Mouse (Mus musculus) midbrain, embryonic 12.5 days (tissue): Measurements from ENCODE around the gene A730071L15Rik. TPM values are rescaled to one million over a fixed set of nuclear protein-coding genes. Genes with fewer than 3 reads are reported as not detected.

Experiments
- ATAC-seq: fragments of 200-750 bp; cut with Nextera tagmentation; 2 replicates; pipeline ENCODE4 v1.8.0; 2017; ENCODE audit warnings: low read depth, moderate TSS enrichment, moderate library complexity; ENCODE audit not compliant: low FRiP score
- H3K27ac ChIP-seq: fragments of 300-500 bp; sonication (generic); replicated peaks from 2 replicates; pipeline ENCODE4 v1.5.1; 2016; ENCODE audit warnings: mild to moderate bottlenecking
- H3K27me3 ChIP-seq: fragments of 300-500 bp; sonication (generic); 2 replicates; pipeline ENCODE4 v1.6.1; 2016; ENCODE audit warnings: mild to moderate bottlenecking
- H3K36me3 ChIP-seq: fragments of 300-500 bp; sonication (generic); 2 replicates; pipeline ENCODE4 v1.6.1; 2016
- H3K4me1 ChIP-seq: fragments of 300-500 bp; sonication (generic); 2 replicates; pipeline ENCODE4 v1.6.1; 2016
- H3K4me2 ChIP-seq: fragments of 300-500 bp; sonication (generic); replicated peaks from 2 replicates; pipeline ENCODE4 v1.6.1; 2016; ENCODE audit warnings: mild to moderate bottlenecking, moderate library complexity
- H3K4me3 ChIP-seq: fragments of 300-500 bp; sonication (generic); 2 replicates; pipeline ENCODE4 v1.5.1; 2016; ENCODE audit warnings: mild to moderate bottlenecking
- H3K9ac ChIP-seq: fragments of 300-500 bp; sonication (generic); replicated peaks from 2 replicates; pipeline ENCODE4 v1.6.1; 2016; ENCODE audit warnings: mild to moderate bottlenecking, moderate library complexity
- H3K9me3 ChIP-seq: fragments of 300-500 bp; sonication (generic); 2 replicates; pipeline ENCODE4 v1.6.1; 2016; ENCODE audit warnings: mild to moderate bottlenecking
- WGBS: fragments of 180-500 bp; shearing (Covaris S2); methylation state at CpG from one replicate; pipeline ENCODE4 v1.1.7; 2016; 5-methylcytosine and 5-hydroxymethylcytosine counted together
- polyA plus RNA-seq: library from polyadenylated mRNA; unstranded; fragments of >200 nt; fragmentation: Nextera tagmentation; extraction: Ambion mirVana; gene quantifications from 2 replicates; pipeline ENCODE4 v1.2.1, GENCODE M21; 2016

A730071L15Rik gene
- polyA plus RNA-seq, 1 experiment from 2014 or later, result 0.38 TPM

DNA sequence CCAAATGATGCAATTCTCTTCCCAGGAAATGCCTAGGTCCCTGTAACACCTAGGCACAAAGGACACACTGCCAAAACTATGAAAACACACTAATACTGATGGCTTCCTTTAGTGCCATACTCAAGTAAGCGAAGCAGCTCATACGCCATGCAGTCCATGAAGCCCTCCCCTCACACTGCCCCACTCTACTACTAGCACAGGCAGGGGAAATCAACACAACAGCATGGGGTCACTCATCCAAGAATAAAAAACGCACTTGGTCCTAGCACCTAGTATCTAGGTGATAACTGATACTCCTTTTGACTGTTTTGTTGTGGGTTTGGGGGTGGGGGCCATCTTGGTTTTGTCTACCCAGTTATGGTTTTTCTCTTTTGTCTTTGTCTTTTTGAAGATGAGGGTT, 12.4 kb upstream of the A730071L15Rik start:
- no peak for ATAC-seq
- no peak overlapping the region for H3K4me2 ChIP-seq
- no peak overlapping the region for H3K9ac ChIP-seq
- peaks cover 16% of the 10 kb centered on the region; the same call in 1 of the 2 replicates for H3K4me1 ChIP-seq
- no peaks in the 10 kb centered on the region for H3K27me3 ChIP-seq
- 94% methylated on average over 3 of the region's 3 CpGs for WGBS
- H3K9me3 ChIP-seq, result no peaks in the 10 kb centered on the region
- H3K36me3 ChIP-seq, result peaks cover 10% of the 10 kb centered on the region; the same call in 1 of the 2 replicates
- no peak overlapping the region for H3K4me3 ChIP-seq
- no peak overlapping the region for H3K27ac ChIP-seq

DNA sequence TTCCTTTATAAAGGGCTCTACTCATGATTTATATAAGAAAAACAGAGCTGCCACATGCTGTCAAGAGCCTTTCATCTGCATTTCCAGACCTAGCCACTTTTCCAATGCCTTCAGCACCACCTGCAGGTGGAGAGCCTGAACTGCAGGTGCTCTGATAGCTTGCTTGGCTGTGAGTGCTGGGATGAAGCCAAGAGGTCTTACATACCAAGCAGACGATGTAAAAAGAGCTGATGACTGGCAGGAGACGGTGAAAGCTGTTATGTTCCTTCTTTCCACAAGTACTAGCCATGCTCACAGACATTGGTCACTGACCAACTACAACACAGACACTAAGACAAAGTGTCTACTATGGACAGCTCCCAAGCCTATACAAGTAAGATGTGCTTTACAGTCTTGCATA, 12.0 kb upstream of the A730071L15Rik start:
- Histone ChIP-seq H3K4me3 (no peak overlapping the region), H3K9ac (no peak overlapping the region), H3K4me1 (peaks cover 14% of the 10 kb centered on the region; the same call in 1 of the 2 replicates), H3K9me3 (no peaks in the 10 kb centered on the region), H3K4me2 (no peak overlapping the region), H3K36me3 (peaks cover 15% of the 10 kb centered on the region), H3K27me3 (no peaks in the 10 kb centered on the region), H3K27ac (no peak overlapping the region)
- ATAC-seq, result peak; percentile 41; the same call in 1 of the 2 replicates
- WGBS, result 14% methylated on average over 2 of the region's 2 CpGs

DNA sequence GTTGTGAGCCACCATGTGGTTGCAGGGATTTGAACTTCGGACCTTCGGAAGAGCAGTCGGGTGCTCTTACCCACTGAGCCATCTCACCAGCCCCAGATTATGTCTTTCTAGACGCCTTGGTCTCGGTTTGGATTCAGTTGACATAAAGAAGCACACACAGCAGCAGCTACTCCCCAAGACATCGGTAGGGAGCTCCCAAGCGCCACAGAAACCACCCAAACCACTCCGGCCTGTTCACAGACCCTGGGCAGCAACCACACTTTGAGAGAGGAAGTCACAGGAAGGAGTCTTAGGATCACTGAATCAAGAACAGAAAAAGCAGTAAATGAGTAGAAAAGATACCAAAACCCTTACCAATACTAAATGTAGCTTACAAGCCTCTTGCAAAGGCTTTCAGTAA, 3.0 kb upstream of the A730071L15Rik start:
- H3K4me3 ChIP-seq, result no peak overlapping the region
- no peak overlapping the region for H3K4me2 ChIP-seq
- ATAC-seq, result no peak
- H3K4me1 ChIP-seq, result peaks cover 24% of the 10 kb centered on the region
- no peak overlapping the region for H3K9ac ChIP-seq
- no peaks in the 10 kb centered on the region for H3K27me3 ChIP-seq
- H3K36me3 ChIP-seq, result peaks cover 15% of the 10 kb centered on the region
- WGBS, result 90% methylated on average over 8 of the region's 8 CpGs
- no peak overlapping the region for H3K27ac ChIP-seq
- H3K9me3 ChIP-seq, result no peaks in the 10 kb centered on the region

DNA sequence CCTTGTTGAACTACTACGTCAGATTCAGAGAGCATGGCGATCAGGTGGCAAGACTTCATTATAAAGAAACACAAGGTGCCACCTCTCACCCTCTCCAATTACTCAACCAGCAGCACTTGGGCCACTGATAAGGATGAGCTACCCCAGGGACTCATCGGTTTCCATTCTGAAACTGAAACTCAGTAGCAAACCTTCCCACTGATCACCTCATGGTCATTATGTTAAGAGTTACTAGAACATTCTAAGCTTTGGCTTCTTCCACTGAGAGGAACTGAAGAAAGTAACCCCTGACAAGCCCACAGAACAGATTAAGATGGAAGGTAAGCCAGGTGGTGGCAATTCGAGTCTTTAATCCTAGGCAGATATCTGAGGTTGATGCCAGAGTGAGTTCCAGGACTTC, 1.4 kb upstream of the A730071L15Rik start:
- Histone ChIP-seq H3K4me1 (peaks cover 24% of the 10 kb centered on the region), H3K27ac (no peak overlapping the region), H3K36me3 (no peaks in the 10 kb centered on the region), H3K9ac (no peak overlapping the region), H3K4me3 (peak overlapping the region; percentile 84), H3K27me3 (no peaks in the 10 kb centered on the region), H3K4me2 (peak overlapping the region; percentile 88), H3K9me3 (no peaks in the 10 kb centered on the region)
- no peak for ATAC-seq
- 92% methylated on average over 4 of the region's 4 CpGs for WGBS

DNA sequence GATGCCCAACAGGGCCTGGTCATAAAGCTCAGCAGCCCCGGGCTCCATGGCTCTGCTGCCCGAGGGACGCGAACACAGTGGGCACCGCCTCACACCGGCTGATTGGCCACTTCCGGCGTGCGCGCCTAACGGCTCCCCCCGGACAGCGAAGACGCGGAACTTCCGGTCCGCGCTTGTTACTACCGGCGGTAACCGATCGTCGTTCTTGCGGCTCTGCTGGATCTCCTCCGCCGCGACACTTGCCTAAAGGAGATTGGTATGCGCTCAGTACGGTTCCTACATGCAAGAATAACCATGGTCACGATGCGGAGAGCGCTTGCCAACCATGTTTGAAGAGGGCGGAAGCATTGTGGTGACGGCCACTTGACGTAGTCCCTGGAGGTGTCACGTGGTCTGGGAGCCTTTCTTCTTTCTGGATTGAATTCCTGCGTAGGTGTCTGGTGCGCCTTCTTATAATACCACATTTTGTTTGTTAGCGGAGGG, 299 bp downstream of the A730071L15Rik start, which contains the start of gene Nudcd3:
TSS of gene Nudcd3 (minus strand) at position 329 of the 483 bp plus-strand sequence.
- Histone ChIP-seq H3K27ac (peak within 1 kb of the TSS; percentile 96), H3K4me1 (peaks cover 24% of the 10 kb centered on the region), H3K9ac (peak within 1 kb of the TSS; percentile 82), H3K27me3 (no peaks in the 10 kb centered on the region), H3K4me3 (peak within 1 kb of the TSS; percentile 84), H3K36me3 (no peaks in the 10 kb centered on the region), H3K4me2 (peak within 1 kb of the TSS; percentile 88), H3K9me3 (no peaks in the 10 kb centered on the region)
- peak; percentile 97 for ATAC-seq
- under 1% methylated on average over 39 of the region's 39 CpGs for WGBS

- H3K4me3 ChIP-seq, result peak overlapping the region; percentile 84
- H3K9me3 ChIP-seq, result no peaks in the 10 kb centered on the region
- peak overlapping the region; percentile 96 for H3K27ac ChIP-seq
- ATAC-seq, result no peak
- H3K4me2 ChIP-seq, result peak overlapping the region; percentile 88
- no peaks in the 10 kb centered on the region for H3K36me3 ChIP-seq
- no peaks in the 10 kb centered on the region for H3K27me3 ChIP-seq
- peaks cover 24% of the 10 kb centered on the region for H3K4me1 ChIP-seq
- WGBS, result 24% methylated on average over 9 of the region's 9 CpGs
- H3K9ac ChIP-seq, result peak overlapping the region; percentile 82
These were observed 741 bp downstream of the A730071L15Rik start for GRCm38 (mm10) chr11:6200570-6200969.

- Histone ChIP-seq H3K9me3 (peaks cover 18% of the 10 kb centered on the region), H3K27me3 (no peaks in the 10 kb centered on the region), H3K9ac (no peak overlapping the region), H3K4me1 (no peaks in the 10 kb centered on the region), H3K27ac (no peak overlapping the region), H3K4me3 (no peak overlapping the region), H3K36me3 (no peaks in the 10 kb centered on the region), H3K4me2 (no peak overlapping the region)
- WGBS, result 81% methylated on average over 2 of the region's 2 CpGs
- ATAC-seq, result no peak
These were observed 7.3 kb downstream of the A730071L15Rik start for GRCm38 (mm10) chr11:6207090-6207489.

GRCm38 (mm10) chr11:6208158-6208557, 8.3 kb downstream of the A730071L15Rik start:
- Histone ChIP-seq H3K27ac (no peak overlapping the region), H3K36me3 (no peaks in the 10 kb centered on the region), H3K4me3 (no peak overlapping the region), H3K4me1 (no peaks in the 10 kb centered on the region), H3K9me3 (peaks cover 18% of the 10 kb centered on the region), H3K4me2 (no peak overlapping the region), H3K9ac (no peak overlapping the region), H3K27me3 (no peaks in the 10 kb centered on the region)
- no peak for ATAC-seq
- WGBS, result 87% methylated on average over 1 of the region's 1 CpGs

DNA sequence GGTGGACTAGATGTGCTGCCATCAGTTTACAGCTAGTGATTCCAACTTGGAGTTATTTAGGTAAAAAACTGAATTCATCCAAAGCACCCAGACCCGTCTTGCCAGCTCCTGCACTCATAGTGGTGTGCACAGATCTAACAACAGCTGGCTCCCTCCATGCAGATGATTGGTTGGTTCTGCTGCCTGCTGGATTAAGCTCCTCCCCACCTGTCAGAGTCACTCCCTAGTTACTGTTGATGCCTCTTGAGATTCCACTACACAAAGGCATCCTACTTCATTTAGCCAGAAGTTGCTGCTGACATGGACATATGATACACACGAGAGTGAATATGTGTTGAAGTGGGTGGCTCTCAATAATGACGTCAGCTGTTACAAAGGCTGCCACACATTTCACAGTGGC, 17.0 kb downstream of the A730071L15Rik start:
- no peak overlapping the region for H3K9ac ChIP-seq
- no peak overlapping the region for H3K4me3 ChIP-seq
- H3K9me3 ChIP-seq, result no peaks in the 10 kb centered on the region
- H3K36me3 ChIP-seq, result no peaks in the 10 kb centered on the region
- no peak overlapping the region for H3K4me2 ChIP-seq
- H3K27ac ChIP-seq, result no peak overlapping the region
- 74% methylated on average over 3 of the region's 3 CpGs for WGBS
- H3K27me3 ChIP-seq, result no peaks in the 10 kb centered on the region
- H3K4me1 ChIP-seq, result no peaks in the 10 kb centered on the region
- ATAC-seq, result no peak

- H3K27me3 ChIP-seq, result no peaks in the 10 kb centered on the region
- H3K9me3 ChIP-seq, result no peaks in the 10 kb centered on the region
- H3K4me1 ChIP-seq, result no peaks in the 10 kb centered on the region
- no peak overlapping the region for H3K9ac ChIP-seq
- H3K27ac ChIP-seq, result no peak overlapping the region
- no peak overlapping the region for H3K4me2 ChIP-seq
- no peak overlapping the region for H3K4me3 ChIP-seq
- H3K36me3 ChIP-seq, result no peaks in the 10 kb centered on the region
- 87% methylated on average over 11 of the region's 11 CpGs for WGBS
- ATAC-seq, result no peak
These were observed 18.5 kb downstream of the A730071L15Rik start for GRCm38 (mm10) chr11:6218189-6218896.

DNA sequence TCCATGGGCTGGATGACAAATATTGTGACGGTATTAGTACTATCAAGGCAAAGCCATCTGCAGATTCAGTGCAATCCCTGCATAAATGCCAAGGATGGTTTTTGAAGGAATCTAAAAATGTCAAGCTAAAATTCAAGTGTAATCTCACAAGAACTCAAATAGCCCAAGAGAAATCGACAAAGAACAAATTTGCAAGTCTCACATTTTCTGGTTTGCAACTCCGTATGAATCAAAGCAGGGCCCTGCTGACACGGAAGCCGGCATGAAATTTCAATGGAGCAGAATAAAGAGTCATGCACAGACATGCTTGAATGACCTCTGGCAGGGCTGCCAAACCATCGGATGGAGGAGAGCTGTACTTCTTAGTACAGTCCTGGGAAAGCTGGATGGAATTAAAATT, 20.1 kb downstream of the A730071L15Rik start:
- H3K4me3 ChIP-seq, result no peak overlapping the region
- WGBS, result 74% methylated on average over 6 of the region's 6 CpGs
- no peak overlapping the region for H3K9ac ChIP-seq
- H3K9me3 ChIP-seq, result no peaks in the 10 kb centered on the region
- H3K4me1 ChIP-seq, result no peaks in the 10 kb centered on the region
- no peaks in the 10 kb centered on the region for H3K27me3 ChIP-seq
- no peak overlapping the region for H3K27ac ChIP-seq
- H3K36me3 ChIP-seq, result no peaks in the 10 kb centered on the region
- ATAC-seq, result no peak
- no peak overlapping the region for H3K4me2 ChIP-seq

- Histone ChIP-seq H3K9ac (no peak overlapping the region), H3K9me3 (no peaks in the 10 kb centered on the region), H3K27ac (no peak overlapping the region), H3K4me1 (no peaks in the 10 kb centered on the region), H3K4me3 (no peak overlapping the region), H3K36me3 (no peaks in the 10 kb centered on the region), H3K27me3 (0 out of 2 replicates have a peak, but pooled peaks cover 6% of the 10 kb centered on the region), H3K4me2 (no peak overlapping the region)
- ATAC-seq, result no peak
- WGBS, result 90% methylated on average over 10 of the region's 10 CpGs
These were observed 22.4 kb downstream of the A730071L15Rik start for GRCm38 (mm10) chr11:6222187-6222586.
